Mouse (Mus musculus) lung, postnatal 4 days (tissue): ENCODE data around the gene Cyp27b1.

Source experiments
- DNase-seq, 2 experiments: peaks; one replicate each; pipeline ENCODE4 v3.0.0; 2021

Gene Cyp27b1

DNA sequence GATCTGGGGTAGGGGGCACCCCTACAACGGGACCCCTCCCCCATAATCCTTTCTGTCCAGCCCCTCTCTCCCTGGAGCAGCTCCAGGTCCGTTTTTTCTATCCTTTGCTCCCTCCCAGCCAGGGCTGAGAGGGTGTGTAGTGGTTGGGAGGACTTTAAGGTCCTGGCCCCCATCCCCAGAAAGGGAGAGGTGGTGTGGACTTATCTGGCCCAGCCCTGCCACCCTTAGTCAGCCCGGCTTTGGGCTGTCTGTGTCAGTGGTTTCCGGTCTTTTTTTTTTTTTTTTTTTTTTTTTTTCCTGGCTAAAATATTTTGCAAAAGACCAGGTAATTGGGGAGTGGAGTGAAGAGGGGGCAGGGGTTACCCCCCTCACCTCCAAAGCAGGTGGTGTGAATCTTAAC, 44.7 kb downstream of the Cyp27b1 start:
- DNase-seq, result no peak

DNA sequence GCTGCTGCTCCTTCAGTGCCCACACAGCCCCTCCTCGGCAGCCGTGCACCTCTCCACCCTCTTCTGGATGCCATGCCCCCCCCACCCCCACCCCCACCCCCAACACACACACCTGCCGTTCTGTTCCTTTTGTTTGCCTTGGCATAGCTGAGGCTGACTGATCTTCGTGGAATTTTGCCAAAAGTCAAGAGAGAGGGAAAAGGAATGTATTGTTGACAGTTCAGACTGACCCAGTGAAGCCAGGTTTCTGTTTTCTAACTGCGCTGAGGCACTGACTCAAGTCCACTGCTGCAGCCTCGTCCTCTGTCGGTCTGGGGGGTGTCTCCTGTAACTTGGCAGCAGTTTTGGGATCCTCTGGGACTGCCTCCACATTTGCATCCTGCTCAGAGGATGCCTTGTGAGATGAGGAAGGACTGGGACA, 46.3 kb downstream of the Cyp27b1 start:
- peak; percentile 49 to 60 for DNase-seq

DNA sequence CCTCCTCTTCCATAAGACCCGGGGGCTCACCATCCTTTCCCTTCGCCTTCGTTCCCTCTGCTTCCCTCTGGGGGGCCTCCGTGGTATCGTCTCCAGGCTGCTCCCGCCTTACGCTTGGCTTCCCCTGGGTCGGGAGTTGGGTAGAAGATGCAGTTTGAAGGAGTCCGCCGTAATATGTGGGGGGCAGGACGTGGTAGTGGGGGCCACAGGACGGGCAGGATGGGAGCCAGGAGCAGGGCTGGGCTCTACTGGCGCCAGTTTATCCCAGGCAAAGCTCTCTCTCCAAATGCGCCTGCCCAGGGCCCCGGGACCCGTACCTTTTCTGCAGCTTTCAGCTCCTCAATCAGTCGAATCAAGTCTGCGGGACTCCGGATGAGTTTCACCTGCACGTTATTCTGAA, 50.5 kb downstream of the Cyp27b1 start:
- no peak for DNase-seq

DNA sequence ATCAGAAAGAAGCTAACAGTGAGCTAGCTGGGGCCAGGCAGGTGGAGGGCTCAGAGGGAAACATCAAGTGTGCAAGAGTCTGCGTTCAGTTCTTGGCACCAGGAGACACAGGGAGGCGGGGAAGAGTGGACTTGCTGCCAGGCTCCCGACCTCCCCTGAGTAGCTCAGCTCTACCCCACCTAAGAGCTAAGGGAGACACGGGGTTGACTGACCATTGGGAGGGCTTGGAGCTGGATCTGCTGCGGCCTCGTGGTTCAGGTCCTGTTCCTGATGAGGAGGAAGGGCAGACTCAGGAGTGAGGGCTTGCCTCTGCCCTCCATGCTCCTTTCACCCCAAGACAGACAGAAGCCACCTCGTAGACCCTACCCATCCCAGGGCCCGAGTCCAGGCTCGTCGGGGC, 51.1 kb downstream of the Cyp27b1 start:
- peak in 1 of 2 experiments; percentile 21 for DNase-seq

DNA sequence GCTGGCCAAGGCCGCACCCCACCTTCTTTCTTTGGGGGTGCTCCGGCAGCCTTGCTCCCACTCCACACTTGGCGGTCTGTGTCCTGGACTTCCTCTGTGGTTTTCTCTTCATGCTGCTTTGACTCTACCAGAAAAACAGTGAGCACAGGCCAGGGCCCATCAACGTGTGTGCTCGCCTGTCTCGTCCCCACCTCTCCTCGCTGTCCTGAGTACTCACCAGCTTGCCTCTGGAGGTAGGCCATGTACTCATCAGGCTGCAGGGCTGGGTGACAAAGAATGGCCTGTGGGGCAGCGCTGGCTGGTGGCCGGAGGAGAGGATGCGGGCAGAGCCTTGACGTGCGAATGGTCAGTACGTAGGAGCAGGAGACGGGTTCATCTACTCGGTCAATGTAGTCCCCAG, 51.8 kb downstream of the Cyp27b1 start:
- no peak for DNase-seq

DNA sequence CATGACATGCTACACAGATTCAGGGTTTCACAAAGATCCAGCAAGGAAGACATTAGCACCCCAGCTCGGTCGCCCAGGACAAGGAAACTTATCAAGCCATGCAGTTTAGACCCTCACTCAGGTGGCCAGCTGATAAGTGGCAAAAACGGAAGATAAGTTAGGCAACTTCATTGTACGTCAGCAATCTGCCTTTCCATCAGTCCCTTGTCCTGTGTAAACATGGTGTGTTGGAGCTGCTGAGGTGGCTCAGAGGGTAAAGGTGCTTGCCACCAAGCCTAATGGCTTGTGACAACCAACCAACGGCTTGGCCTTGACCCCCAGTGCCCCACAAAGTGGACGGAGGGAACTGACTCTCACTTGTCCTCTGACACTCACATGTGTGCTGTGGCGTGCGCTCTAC, 52.4 kb downstream of the Cyp27b1 start:
- DNase-seq, result no peak

DNA sequence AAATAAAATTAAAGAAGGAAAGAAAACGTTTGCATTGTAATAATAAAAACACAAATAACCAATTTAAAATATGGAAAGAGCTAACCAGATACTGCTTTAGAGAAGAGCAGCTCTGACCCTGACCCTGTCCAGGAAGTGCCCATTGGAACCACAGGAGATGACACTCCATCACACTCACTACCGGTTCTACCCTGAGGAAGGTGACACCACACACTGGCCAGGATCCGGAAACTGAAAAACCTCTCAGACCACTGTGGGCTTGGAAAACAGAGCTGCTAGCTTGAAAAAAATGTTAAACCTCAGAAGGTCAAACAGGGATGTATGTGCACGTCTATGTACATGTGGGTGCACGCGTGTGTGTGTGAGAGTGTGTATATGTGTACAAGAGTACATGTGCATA, 53.1 kb downstream of the Cyp27b1 start:
- DNase-seq, result no peak
